In the genomic region with DNA sequence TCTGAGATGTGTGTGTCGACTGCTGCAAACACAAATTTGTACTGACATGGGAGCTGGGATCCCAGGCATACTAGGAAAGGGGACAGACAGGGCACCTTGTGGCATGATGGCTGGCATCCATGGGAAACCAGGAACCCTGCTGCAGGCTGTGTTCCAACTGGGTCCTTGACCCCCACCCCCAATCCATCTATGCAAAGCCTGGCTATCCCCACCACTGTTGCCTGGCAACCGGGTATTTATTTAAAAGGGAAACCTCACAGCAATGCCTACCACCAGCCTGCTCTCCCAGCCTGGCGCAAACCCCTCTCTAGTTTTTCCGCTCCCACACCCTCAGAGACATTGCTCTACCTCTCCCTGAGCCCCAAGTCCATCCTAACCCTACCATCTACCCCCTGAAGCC, we compare ENCODE assay signal across 17 mouse cellular contexts. TPM values are rescaled to one million over a fixed set of nuclear protein-coding genes. Genes with fewer than 3 reads are reported as not detected.
DNase-seq lines count a peak whose midpoint lies in the region; ATAC-seq lines count a peak whose summit lies in the region.
"Had no signal": no experiment of that assay in that cellular context is flagged by ENCODE, and none has a peak within 500 bp of the region (broad histone marks: within the 10 kb centered on the region; RNA-seq: fewer than 3 reads in every experiment).

No protein-coding gene starts in this region.

- H3K9ac ChIP-seq in forebrain, embryonic 13.5 days, result peak overlapping the region; percentile 28; the same call in 1 of the 2 replicates
- H3K9ac ChIP-seq in forebrain, embryonic 16.5 days (replicated peaks; ENCODE audit: low read depth, low read length), result no peak overlapping the region
- H3K9ac ChIP-seq in hindbrain, embryonic 13.5 days, result peak overlapping the region; percentile 60; the same call in 1 of the 2 replicates
- H3K9ac ChIP-seq in midbrain, embryonic 14.5 days (replicated peaks; ENCODE audit: low read length), result 0 out of 2 replicates have a peak overlapping the region, but pooled peaks have one; percentile 26
- H3K9ac ChIP-seq: kidney, embryonic 15.5 days; liver, embryonic 15.5 days had no signal

- H3K4me3 ChIP-seq in forebrain, embryonic 13.5 days, result no peak overlapping the region
- H3K4me3 ChIP-seq in forebrain, embryonic 16.5 days (replicated peaks; ENCODE audit: low read length), result no peak overlapping the region
- H3K4me3 ChIP-seq in hindbrain, embryonic 13.5 days, result no peak overlapping the region
- no peak overlapping the region for H3K4me3 ChIP-seq in midbrain, embryonic 14.5 days (replicated peaks; ENCODE audit: low read depth, low read length)
- H3K4me3 ChIP-seq: kidney, embryonic 15.5 days; liver, embryonic 15.5 days had no signal

- peaks cover 79% of the 10 kb centered on the region for H3K4me1 ChIP-seq in forebrain, embryonic 13.5 days
- peaks cover 62% of the 10 kb centered on the region for H3K4me1 ChIP-seq in forebrain, embryonic 16.5 days (replicated peaks; ENCODE audit: control insufficient read depth, insufficient read depth, low read length)
- H3K4me1 ChIP-seq in hindbrain, embryonic 13.5 days (replicated peaks), result peaks cover 80% of the 10 kb centered on the region
- H3K4me1 ChIP-seq in midbrain, embryonic 14.5 days (ENCODE audit: control insufficient read depth, insufficient read depth, low read length), result peaks cover 63% of the 10 kb centered on the region

- no peaks in the 10 kb centered on the region for H3K36me3 ChIP-seq in forebrain, embryonic 13.5 days (ENCODE audit: poor library complexity, severe bottlenecking)
- H3K36me3 ChIP-seq in forebrain, embryonic 16.5 days (ENCODE audit: control insufficient read depth, insufficient read depth), result no peaks in the 10 kb centered on the region
- H3K36me3 ChIP-seq in hindbrain, embryonic 13.5 days, result no peaks in the 10 kb centered on the region
- H3K36me3 ChIP-seq in midbrain, embryonic 14.5 days (ENCODE audit: control insufficient read depth, insufficient read depth, low read length), result no peaks in the 10 kb centered on the region
- H3K36me3 ChIP-seq: G1E; kidney, embryonic 15.5 days; liver, embryonic 15.5 days had no signal

- H3K27me3 ChIP-seq in forebrain, embryonic 13.5 days, result peaks cover 70% of the 10 kb centered on the region
- peaks cover 14% of the 10 kb centered on the region for H3K27me3 ChIP-seq in forebrain, embryonic 16.5 days (replicated peaks; ENCODE audit: control insufficient read depth, insufficient read depth, low read length)
- peaks cover 20% of the 10 kb centered on the region for H3K27me3 ChIP-seq in hindbrain, embryonic 13.5 days
- H3K27me3 ChIP-seq in midbrain, embryonic 14.5 days (ENCODE audit: control insufficient read depth, insufficient read depth, low read length), result no peaks in the 10 kb centered on the region
- H3K27me3 ChIP-seq: kidney, embryonic 15.5 days; liver, embryonic 15.5 days had no signal

- H3K27ac ChIP-seq in forebrain, embryonic 13.5 days, result 0 out of 2 replicates have a peak overlapping the region, but pooled peaks have one; percentile 2
- H3K27ac ChIP-seq in forebrain, embryonic 16.5 days (ENCODE audit: low read length), result no peak overlapping the region
- H3K27ac ChIP-seq in hindbrain, embryonic 13.5 days, result peak overlapping the region; percentile 72; the same call in 1 of the 2 replicates
- H3K27ac ChIP-seq in midbrain, embryonic 14.5 days (replicated peaks; ENCODE audit: low read depth, low read length), result peak overlapping the region; percentile 52
- H3K27ac ChIP-seq: kidney, embryonic 15.5 days; liver, embryonic 15.5 days; macrophage had no signal

- no peak for ATAC-seq in forebrain, embryonic 13.5 days
- no peak for ATAC-seq in forebrain, embryonic 16.5 days
- no peak for ATAC-seq in hindbrain, embryonic 13.5 days (ENCODE audit: low FRiP score)
- ATAC-seq in midbrain, embryonic 14.5 days (ENCODE audit: low FRiP score, low TSS enrichment), result no peak
- ATAC-seq: activated CD4-positive, CD25-positive, alpha-beta regulatory T cell, adult 4 months had no signal

- DNase-seq in ovary, adult 18-20 months (ENCODE audit: low spot score), result peak; percentile 38
- no peak for DNase-seq in ovary, postnatal 36 days (ENCODE audit: low spot score)
- DNase-seq in midbrain, embryonic 14.5 days, result peak; percentile 63
- DNase-seq in right cerebral cortex, adult 2 months (ENCODE audit: low spot score in 2 of 2), result no peak
- no peak for DNase-seq in natural killer cell, adult 2 months (ENCODE audit: low spot score in 2 of 2)
- DNase-seq: cerebellum, adult 11 months; heart, postnatal 14 days had no signal

- no peak overlapping the region for H3K4me2 ChIP-seq in forebrain, embryonic 13.5 days
- H3K4me2 ChIP-seq in forebrain, embryonic 16.5 days (ENCODE audit: low read length), result no peak overlapping the region
- H3K4me2 ChIP-seq in hindbrain, embryonic 13.5 days, result no peak overlapping the region
- no peak overlapping the region for H3K4me2 ChIP-seq in midbrain, embryonic 14.5 days (ENCODE audit: low read length)
- H3K4me2 ChIP-seq: kidney, embryonic 15.5 days; liver, embryonic 15.5 days had no signal

- WGBS in forebrain, embryonic 13.5 days, result 63% methylated on average over 4 of the region's 4 CpGs
- 63% methylated on average over 4 of the region's 4 CpGs for WGBS in forebrain, embryonic 16.5 days
- WGBS in hindbrain, embryonic 13.5 days, result 56% methylated on average over 4 of the region's 4 CpGs
- 54% methylated on average over 4 of the region's 4 CpGs for WGBS in midbrain, embryonic 14.5 days

- no peaks in the 10 kb centered on the region for H3K9me3 ChIP-seq in forebrain, embryonic 13.5 days (replicated peaks)
- H3K9me3 ChIP-seq in forebrain, embryonic 16.5 days (ENCODE audit: control insufficient read depth, low read length), result no peaks in the 10 kb centered on the region
- H3K9me3 ChIP-seq in hindbrain, embryonic 13.5 days, result no peaks in the 10 kb centered on the region
- H3K9me3 ChIP-seq in midbrain, embryonic 14.5 days (ENCODE audit: control insufficient read depth, low read length), result no peaks in the 10 kb centered on the region
- H3K9me3 ChIP-seq: G1E; kidney, embryonic 15.5 days; liver, embryonic 15.5 days had no signal

RNA-seq across cellular contexts. Expression of gene Cacna1h, which starts 26.2 kb away (rescaled TPM):
- polyA plus RNA-seq in forebrain, embryonic 13.5 days (2015; fragmentation: Nextera tagmentation; extraction: Ambion mirVana), result 7.9 and 9.1 TPM in 2 replicates
- polyA plus RNA-seq in forebrain, embryonic 16.5 days (2015; fragmentation: Nextera tagmentation; extraction: Ambion mirVana), result 12.4 and 14.7 TPM in 2 replicates
- 9.7 and 10.2 TPM in 2 replicates for polyA plus RNA-seq in hindbrain, embryonic 13.5 days (2015; fragmentation: Nextera tagmentation; extraction: Ambion mirVana)
- polyA plus RNA-seq in midbrain, embryonic 14.5 days (2014; fragmentation: Nextera tagmentation; extraction: Ambion mirVana), result 11.3 and 15.0 TPM in 2 replicates
- polyA plus RNA-seq: activated CD4-positive, CD25-positive, alpha-beta regulatory T cell, adult 4 months; G1E; macrophage had no signal

RNA-seq across cellular contexts. Expression of gene Tpsg1, which starts 38.3 kb away (rescaled TPM):
- 0.66 and 1.0 TPM in 2 replicates for polyA plus RNA-seq in forebrain, embryonic 13.5 days (2015; fragmentation: Nextera tagmentation; extraction: Ambion mirVana)
- 0.36 TPM in 1 of 2 replicates, not detected in the other for polyA plus RNA-seq in forebrain, embryonic 16.5 days (2015; fragmentation: Nextera tagmentation; extraction: Ambion mirVana)
- 0.85 and 0.90 TPM in 2 replicates for polyA plus RNA-seq in hindbrain, embryonic 13.5 days (2015; fragmentation: Nextera tagmentation; extraction: Ambion mirVana)
- polyA plus RNA-seq in midbrain, embryonic 14.5 days (2014; fragmentation: Nextera tagmentation; extraction: Ambion mirVana), result 0.61 and 1.2 TPM in 2 replicates
- polyA plus RNA-seq: activated CD4-positive, CD25-positive, alpha-beta regulatory T cell, adult 4 months; frontal cortex, adult 2 months; G1E; macrophage had no signal

RNA-seq across cellular contexts. Expression of gene Tpsb2, which starts 41.2 kb away (rescaled TPM):
- not detected in 2 replicates for polyA plus RNA-seq in forebrain, embryonic 13.5 days (2015; fragmentation: Nextera tagmentation; extraction: Ambion mirVana)
- polyA plus RNA-seq in forebrain, embryonic 16.5 days (2015; fragmentation: Nextera tagmentation; extraction: Ambion mirVana), result 0.39 TPM in 1 of 2 replicates, not detected in the other
- 0.14 TPM in 1 of 2 replicates, not detected in the other for polyA plus RNA-seq in hindbrain, embryonic 13.5 days (2015; fragmentation: Nextera tagmentation; extraction: Ambion mirVana)
- polyA plus RNA-seq in midbrain, embryonic 14.5 days (2014; fragmentation: Nextera tagmentation; extraction: Ambion mirVana), result 0.20 TPM in 1 of 2 replicates, not detected in the other
- polyA plus RNA-seq: activated CD4-positive, CD25-positive, alpha-beta regulatory T cell, adult 4 months; frontal cortex, adult 2 months; G1E; macrophage; neural tube, embryonic 14.5 days had no signal

RNA-seq across cellular contexts. Expression of gene Tekt4, which starts 47.1 kb away (rescaled TPM):
- 0.57 and 0.82 TPM in 2 replicates for polyA plus RNA-seq in forebrain, embryonic 13.5 days (2015; fragmentation: Nextera tagmentation; extraction: Ambion mirVana)
- 0.80 and 0.88 TPM in 2 replicates for polyA plus RNA-seq in forebrain, embryonic 16.5 days (2015; fragmentation: Nextera tagmentation; extraction: Ambion mirVana)
- 1.1 and 2.0 TPM in 2 replicates for polyA plus RNA-seq in hindbrain, embryonic 13.5 days (2015; fragmentation: Nextera tagmentation; extraction: Ambion mirVana)
- polyA plus RNA-seq in midbrain, embryonic 14.5 days (2014; fragmentation: Nextera tagmentation; extraction: Ambion mirVana), result 0.46 and 0.50 TPM in 2 replicates
- polyA plus RNA-seq: activated CD4-positive, CD25-positive, alpha-beta regulatory T cell, adult 4 months; G1E; kidney, embryonic 15.5 days; liver, embryonic 15.5 days; macrophage had no signal

Comparison
In these comparisons a context has a peak if more than half of its experiments do, and no peak if none do; other contexts are left out.
1. DNase-seq: peak in ovary, adult 18-20 months (single experiment) and midbrain, embryonic 14.5 days (single experiment); none in ovary, postnatal 36 days (single experiment), right cerebral cortex, adult 2 months (0 of 2) and natural killer cell, adult 2 months (0 of 2).